In the genomic region with DNA sequence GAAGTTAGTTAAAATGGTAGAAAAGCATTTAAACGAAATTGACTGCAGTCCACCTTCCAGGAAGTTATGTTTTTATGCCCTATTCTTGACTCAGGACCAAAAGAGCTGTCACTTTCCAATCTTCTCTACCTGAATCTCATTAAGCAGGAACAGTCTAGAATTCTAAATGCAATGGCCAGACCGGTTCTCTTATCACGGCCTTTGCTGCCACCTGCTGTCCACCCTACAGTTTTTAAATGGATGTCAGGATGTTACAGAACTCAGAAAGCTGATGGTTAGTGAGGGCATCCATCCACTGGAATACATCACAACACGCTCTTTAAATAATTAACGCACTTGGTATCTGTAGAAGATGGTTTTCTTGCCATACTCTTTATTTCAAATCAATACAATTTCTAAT, we compare ENCODE assay signal across 8 mouse cellular contexts.
DNase-seq lines count a peak whose midpoint lies in the region; ATAC-seq and TF ChIP-seq lines count a peak whose summit lies in the region.

No protein-coding gene starts in this region.

- peak in 2 of 3 experiments; percentile 69 to 76; a peak in 4 of 6 replicates for TF ChIP-seq CTCF in MEL (IDR thresholded peaks at IDR 0.05 in 2 of 3, conservative IDR thresholded peaks at IDR 0.05 in 1 of 3; ENCODE audit: control insufficient read depth in 1 of 3, insufficient read depth in 1 of 3, low read depth in 2 of 3, low read length in 3 of 3, poor library complexity in 1 of 3, severe bottlenecking in 1 of 3)

- peaks cover 32% of the 10 kb centered on the region for H3K27me3 ChIP-seq in hindbrain, embryonic 11.5 days (ENCODE audit: control insufficient read depth, insufficient read depth, low read length)
- H3K27me3 ChIP-seq in hindbrain, embryonic 13.5 days, result peaks cover 63% of the 10 kb centered on the region
- H3K27me3 ChIP-seq in MEL (ENCODE audit: control insufficient read depth in 1 of 2, insufficient read depth in 2 of 2, low read length in 2 of 2), result no peaks in the 10 kb centered on the region
- peaks cover 33% of the 10 kb centered on the region for H3K27me3 ChIP-seq in midbrain, embryonic 11.5 days (ENCODE audit: control insufficient read depth, insufficient read depth, low read length)

- peak; percentile 77 for DNase-seq in hindbrain, embryonic 11.5 days (ENCODE audit: low spot score)
- DNase-seq in MEL (ENCODE audit: low read depth, low spot score), result peak; percentile 54
- DNase-seq in cerebellum, adult 8-10 months, result peak; percentile 21
- DNase-seq in gastrocnemius, postnatal 10 days, result peak; percentile 62
- DNase-seq in layer of hippocampus, postnatal 14 days (ENCODE audit: low spot score in 2 of 2), result peak; percentile 45 to 64
- peak; percentile 95 for DNase-seq in midbrain, embryonic 11.5 days (ENCODE audit: low spot score, missing footprints)

- no peak overlapping the region for H3K9ac ChIP-seq in hindbrain, embryonic 11.5 days (ENCODE audit: low read depth, low read length)
- H3K9ac ChIP-seq in hindbrain, embryonic 13.5 days, result no peak overlapping the region
- no peak overlapping the region for H3K9ac ChIP-seq in MEL (ENCODE audit: control insufficient read depth, low read depth, low read length, poor library complexity, severe bottlenecking)
- H3K9ac ChIP-seq in midbrain, embryonic 11.5 days (ENCODE audit: low read length), result no peak overlapping the region

- no peaks in the 10 kb centered on the region for H3K79me2 ChIP-seq in MEL (ENCODE audit: control insufficient read depth, insufficient read depth, low read length, poor library complexity)

- no peak for TF ChIP-seq EP300 in MEL (IDR thresholded peaks at IDR 0.05; ENCODE audit: low read depth in 1 of 2, low read length in 2 of 2)

- H3K9me3 ChIP-seq in hindbrain, embryonic 11.5 days (ENCODE audit: control insufficient read depth, low read length), result no peaks in the 10 kb centered on the region
- H3K9me3 ChIP-seq in hindbrain, embryonic 13.5 days, result no peaks in the 10 kb centered on the region
- H3K9me3 ChIP-seq in MEL (replicated peaks; ENCODE audit: insufficient read depth, low read length), result no peaks in the 10 kb centered on the region
- H3K9me3 ChIP-seq in midbrain, embryonic 11.5 days (ENCODE audit: control insufficient read depth, low read length), result no peaks in the 10 kb centered on the region

- H3K4me1 ChIP-seq in hindbrain, embryonic 11.5 days (replicated peaks; ENCODE audit: control insufficient read depth, insufficient read depth, low read length), result 0 out of 2 replicates have a peak, but pooled peaks cover 2% of the 10 kb centered on the region
- H3K4me1 ChIP-seq in hindbrain, embryonic 13.5 days (replicated peaks), result peaks cover 10% of the 10 kb centered on the region
- 0 out of 4 replicates have a peak, but pooled peaks cover 0 to 2% of the 10 kb centered on the region in 2 experiments for H3K4me1 ChIP-seq in MEL (ENCODE audit: control insufficient read depth in 1 of 2, insufficient read depth in 2 of 2, low read length in 2 of 2)
- H3K4me1 ChIP-seq in midbrain, embryonic 11.5 days (ENCODE audit: control insufficient read depth, insufficient read depth, low read length), result peaks cover 4% of the 10 kb centered on the region

- H3K36me3 ChIP-seq in hindbrain, embryonic 11.5 days (ENCODE audit: control insufficient read depth, insufficient read depth, low read length), result no peaks in the 10 kb centered on the region
- H3K36me3 ChIP-seq in hindbrain, embryonic 13.5 days, result no peaks in the 10 kb centered on the region
- no peaks in the 10 kb centered on the region for H3K36me3 ChIP-seq in MEL (ENCODE audit: control insufficient read depth in 1 of 2, insufficient read depth in 2 of 2, low read length in 2 of 2)
- no peaks in the 10 kb centered on the region for H3K36me3 ChIP-seq in midbrain, embryonic 11.5 days (ENCODE audit: control insufficient read depth, insufficient read depth, low read length)

- H3K4me3 ChIP-seq in hindbrain, embryonic 11.5 days (ENCODE audit: low read depth, low read length), result no peak overlapping the region
- H3K4me3 ChIP-seq in hindbrain, embryonic 13.5 days, result no peak overlapping the region
- no peak overlapping the region for H3K4me3 ChIP-seq in MEL (ENCODE audit: control insufficient read depth in 1 of 2, insufficient read depth in 1 of 2, low read depth in 2 of 2, low read length in 2 of 2)
- H3K4me3 ChIP-seq in midbrain, embryonic 11.5 days (ENCODE audit: low read depth, low read length), result no peak overlapping the region

- TF ChIP-seq RAD21 in MEL (IDR thresholded peaks at IDR 0.05; ENCODE audit: low read depth, low read length), result peak; percentile 82

- H3K4me2 ChIP-seq in hindbrain, embryonic 11.5 days (replicated peaks; ENCODE audit: low read depth, low read length), result no peak overlapping the region
- H3K4me2 ChIP-seq in hindbrain, embryonic 13.5 days, result no peak overlapping the region
- no peak overlapping the region for H3K4me2 ChIP-seq in midbrain, embryonic 11.5 days

- WGBS in hindbrain, embryonic 11.5 days, result 18% methylated on average over 5 of the region's 5 CpGs
- 18% methylated on average over 5 of the region's 5 CpGs for WGBS in hindbrain, embryonic 13.5 days
- 19% methylated on average over 5 of the region's 5 CpGs for WGBS in midbrain, embryonic 11.5 days

- no peak for ATAC-seq in hindbrain, embryonic 11.5 days (ENCODE audit: low FRiP score)
- ATAC-seq in hindbrain, embryonic 13.5 days (ENCODE audit: low FRiP score), result no peak
- ATAC-seq in midbrain, embryonic 11.5 days (ENCODE audit: low FRiP score), result peak; percentile 26
- no peak for ATAC-seq in megakaryocyte, adult 5-6 weeks (ENCODE audit: poor library complexity, severe bottlenecking)

- TF ChIP-seq POLR2A in MEL (IDR thresholded peaks at IDR 0.05; ENCODE audit: control insufficient read depth in 1 of 2, insufficient read depth in 1 of 2, low read depth in 1 of 2, low read length in 2 of 2, poor library complexity in 1 of 2), result no peak

- no peak overlapping the region for H3K27ac ChIP-seq in hindbrain, embryonic 11.5 days (ENCODE audit: low read depth, low read length)
- no peak overlapping the region for H3K27ac ChIP-seq in hindbrain, embryonic 13.5 days
- H3K27ac ChIP-seq in MEL (ENCODE audit: control insufficient read depth, low read depth, low read length), result no peak overlapping the region
- H3K27ac ChIP-seq in midbrain, embryonic 11.5 days (ENCODE audit: low read depth, low read length), result no peak overlapping the region

TF ChIP-seq in MEL, 35 proteins besides CTCF, POLR2A, EP300 and RAD21:
- TF ChIP-seq MEF2A (IDR thresholded peaks at IDR 0.05; ENCODE audit: extremely low read depth, insufficient replicate concordance, low read depth, low read length, poor library complexity, severe bottlenecking) (no peak), MAFK (IDR thresholded peaks at IDR 0.05; ENCODE audit: borderline replicate concordance, low read depth, low read length) (no peak), ZC3H11A (IDR thresholded peaks at IDR 0.05; ENCODE audit: low read depth, low read length) (peak; percentile 56), MXI1 (IDR thresholded peaks at IDR 0.05; ENCODE audit: low read depth, low read length) (no peak), SMC3 (IDR thresholded peaks at IDR 0.05; ENCODE audit: low read depth, low read length) (peak; percentile 82)

Comparison
In these comparisons a context has a peak if more than half of its experiments do, and no peak if none do; other contexts are left out.
1. DNase-seq: peak in every context shown above with its lines; median percentile 95 in midbrain, embryonic 11.5 days; 77 in hindbrain, embryonic 11.5 days; 62 in gastrocnemius, postnatal 10 days; 54 in layer of hippocampus, postnatal 14 days; 54 in MEL; 21 in cerebellum, adult 8-10 months.